Mouse (Mus musculus) frontal cortex, adult 2 months (tissue): ENCODE measurements around the gene Gstm1. TPM values are rescaled to one million over a fixed set of nuclear protein-coding genes. Genes with fewer than 3 reads are reported as not detected.
"Not testable (repeated sequence)": the region's sequence is repeated elsewhere in the genome, so short reads cannot be mapped to it uniquely, and the experiment has no call there.

Experiments used
- DNase-seq, 2 experiments: peaks; one replicate each; pipeline ENCODE4 v3.0.0; 2022; ENCODE audit warnings: low spot score in 1 of 2; ENCODE audit errors: extremely low spot score in 1 of 2
- polyA plus RNA-seq: library from polyadenylated mRNA; depleted of rRNA; stranded (reverse); fragments of >200 nt; gene quantifications from 2 replicates; pipeline ENCODE4 v1.2.3, GENCODE M21; 2012; rRNA removed

Gstm1 gene
- 345 and 428 TPM in 2 replicates for polyA plus RNA-seq

DNA sequence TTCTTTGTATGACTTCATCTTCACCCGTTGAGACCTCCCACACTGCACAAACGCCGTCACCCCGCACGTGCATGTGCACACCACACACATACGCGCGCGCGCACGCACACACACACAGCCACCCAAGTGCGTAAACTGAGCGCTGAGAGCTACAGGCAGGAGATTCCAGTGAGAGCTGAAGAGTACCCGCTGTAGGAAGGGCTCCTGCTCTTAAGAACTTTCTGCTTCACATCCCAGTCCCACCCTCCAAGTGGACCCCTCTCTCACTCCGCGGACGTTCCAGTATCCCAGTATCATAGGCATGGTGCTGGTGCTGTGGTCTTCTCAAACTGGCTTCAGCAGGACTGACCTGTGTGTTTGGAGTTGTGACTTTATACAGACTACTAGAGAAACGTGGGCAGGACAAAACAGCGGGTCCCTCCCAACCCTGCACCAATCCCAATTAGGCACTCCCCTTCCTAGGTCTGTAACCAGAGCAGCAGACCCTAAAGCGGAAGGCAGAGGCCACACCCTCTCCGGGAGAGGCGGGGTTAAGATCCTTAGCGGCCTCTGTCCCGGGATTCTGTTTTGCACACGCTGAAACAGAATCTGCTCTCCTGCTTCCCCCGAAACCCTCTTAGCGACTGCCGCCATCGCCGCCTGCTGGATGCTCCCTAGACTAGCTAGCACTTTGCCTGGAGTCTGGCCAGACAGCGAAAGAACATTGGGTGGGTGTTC is at the start of gene Gstm1:
TSS of gene Gstm1 (minus strand) at position 501 of the 717 bp plus-strand sequence.
- DNase-seq = peak; percentile 89 to 97

DNA sequence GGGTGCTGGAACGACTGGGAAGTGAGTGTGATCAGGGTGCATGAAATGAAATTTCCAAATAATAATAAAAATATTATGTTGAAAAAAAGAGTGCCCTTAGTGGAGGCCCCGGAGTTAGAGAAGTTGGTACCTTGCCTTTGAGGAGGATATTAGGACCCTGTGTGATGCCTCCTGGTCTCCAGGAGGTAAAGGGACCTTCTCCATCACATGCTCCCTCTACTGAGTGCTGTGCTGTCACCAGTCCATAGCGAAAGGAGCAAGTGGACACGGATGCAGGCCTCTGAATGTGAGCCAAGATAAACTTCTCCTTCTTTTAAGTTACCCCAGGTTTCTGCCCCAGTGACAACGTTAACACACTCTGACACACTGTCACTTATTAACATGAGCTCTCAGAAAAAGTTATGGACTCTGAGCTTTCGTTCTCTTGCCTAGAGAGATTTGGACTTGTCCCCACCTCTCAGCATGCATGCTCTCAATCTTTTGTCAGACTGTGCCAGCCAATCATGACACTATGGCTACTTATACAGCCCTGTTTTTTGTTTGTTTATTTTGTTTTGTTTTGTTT is 49.7 kb upstream of the Gstm1 start:
- DNase-seq = no peak

DNA sequence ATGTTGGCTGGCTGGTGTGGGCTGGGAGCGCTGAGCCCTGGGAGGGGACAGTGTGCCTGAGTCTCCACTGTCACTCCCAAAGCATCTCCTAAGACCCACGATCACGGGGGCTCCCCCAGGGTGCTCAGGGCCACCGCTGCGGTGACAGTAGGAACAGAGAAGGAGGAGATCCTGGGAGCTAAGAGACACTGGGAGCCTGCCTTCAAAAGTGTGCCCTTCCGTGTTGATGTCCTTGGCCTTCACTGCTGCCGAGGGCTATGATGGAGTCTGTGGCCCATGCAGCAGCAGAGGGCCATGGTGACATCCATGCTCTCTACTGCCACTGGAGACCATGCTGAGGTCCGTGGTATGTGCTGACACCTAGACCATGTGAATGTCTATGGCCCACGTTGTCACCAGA is 47.8 kb upstream of the Gstm1 start:
- DNase-seq = no peak

DNA sequence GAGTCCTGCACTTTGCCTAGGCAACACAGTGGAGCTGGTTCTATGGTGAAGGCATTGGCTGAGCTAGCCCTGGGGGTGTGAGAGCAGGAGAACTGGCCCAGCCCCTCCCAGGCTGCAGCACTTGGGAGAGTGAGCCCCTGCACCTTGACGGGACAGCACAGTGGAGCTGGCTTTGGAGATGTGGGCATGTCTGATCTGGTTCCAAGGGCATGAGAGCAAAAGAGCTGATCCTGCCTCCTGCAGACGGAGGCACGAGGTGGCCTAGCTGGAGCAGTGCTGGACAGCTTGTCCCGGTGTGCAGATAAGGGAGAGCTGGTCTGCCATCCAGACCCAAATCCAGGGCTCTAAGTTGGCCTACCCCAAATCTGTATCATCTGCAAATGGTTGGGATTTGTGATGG is 46.9 kb upstream of the Gstm1 start:
- no peak for DNase-seq

DNA sequence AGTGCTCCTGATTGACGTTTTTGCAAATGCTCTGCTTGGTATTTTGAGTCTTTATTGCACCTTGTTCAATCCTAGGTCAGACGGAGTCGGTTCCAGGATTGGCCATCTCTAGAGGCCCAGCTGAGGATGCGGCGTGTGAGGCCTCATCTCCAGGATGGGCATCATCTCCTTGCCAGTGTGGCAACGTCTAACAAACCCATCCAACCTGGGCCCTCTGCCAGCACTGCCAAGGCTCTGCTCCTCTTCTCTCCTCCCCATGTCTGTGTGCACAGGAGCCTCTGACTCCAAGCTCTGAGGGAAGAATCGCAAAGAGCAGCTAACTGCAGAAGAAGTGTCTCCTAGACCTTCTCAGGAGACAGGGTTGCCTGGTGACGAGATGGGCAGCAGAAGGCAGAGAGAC is 44.9 kb upstream of the Gstm1 start:
- no peak for DNase-seq

DNA sequence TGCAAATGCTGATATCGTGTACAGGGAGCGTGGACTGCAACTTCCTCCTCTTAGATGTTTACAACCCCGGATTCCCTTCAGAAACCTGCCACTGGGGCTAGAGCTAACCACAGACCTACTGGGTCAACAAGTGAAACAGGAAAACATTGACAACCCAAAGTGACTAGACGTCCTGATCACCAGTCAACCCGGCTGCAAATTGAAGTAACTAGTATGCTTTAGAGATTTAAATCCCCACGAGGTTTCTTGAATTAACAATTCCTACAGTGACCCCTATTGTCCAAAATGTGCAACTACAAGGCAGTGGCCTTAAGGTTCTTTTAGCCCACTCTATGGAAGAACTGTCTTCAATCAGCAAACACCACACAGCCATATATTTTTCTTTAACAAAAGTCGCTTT is 43.6 kb upstream of the Gstm1 start:
- peak in 1 of 2 experiments; percentile 86 for DNase-seq

DNA sequence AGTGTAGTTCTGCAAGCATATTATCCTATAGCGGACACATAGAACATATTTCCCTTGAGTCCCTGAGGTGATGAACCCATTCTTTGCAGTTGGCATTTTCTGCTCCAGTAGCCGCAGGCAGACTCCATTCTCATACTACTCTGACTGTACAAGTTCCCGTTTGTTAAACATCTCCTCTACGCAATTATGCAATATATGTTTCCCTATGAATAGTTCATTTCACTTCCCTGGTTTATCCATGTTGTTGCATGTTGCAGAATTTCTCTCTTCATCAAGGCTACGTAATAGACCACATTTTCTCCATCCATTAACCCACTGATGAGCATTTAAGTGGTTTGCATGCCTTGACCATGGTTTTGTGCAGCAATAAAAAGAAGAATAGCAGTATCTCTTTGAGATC is 32.7 kb upstream of the Gstm1 start:
- DNase-seq = no peak

DNA sequence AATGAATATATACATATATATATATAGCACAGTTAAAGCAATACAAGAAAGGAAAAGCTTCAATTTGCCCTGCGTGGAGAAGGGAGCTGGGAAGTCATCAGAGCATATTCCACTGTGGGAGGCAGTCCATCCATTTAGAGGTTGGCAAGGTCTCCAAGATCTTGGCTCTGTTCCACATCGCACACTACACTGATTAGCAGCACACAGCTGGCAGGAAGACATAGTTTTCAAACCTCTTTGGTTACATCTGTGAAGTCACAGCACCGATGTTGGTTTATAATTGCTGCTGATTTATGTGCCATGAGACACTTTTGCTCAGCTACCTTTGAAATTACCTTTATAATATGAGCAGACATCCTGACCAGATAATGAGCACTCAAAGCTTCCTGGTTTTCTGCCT is 30.5 kb upstream of the Gstm1 start:
- no peak for DNase-seq

DNA sequence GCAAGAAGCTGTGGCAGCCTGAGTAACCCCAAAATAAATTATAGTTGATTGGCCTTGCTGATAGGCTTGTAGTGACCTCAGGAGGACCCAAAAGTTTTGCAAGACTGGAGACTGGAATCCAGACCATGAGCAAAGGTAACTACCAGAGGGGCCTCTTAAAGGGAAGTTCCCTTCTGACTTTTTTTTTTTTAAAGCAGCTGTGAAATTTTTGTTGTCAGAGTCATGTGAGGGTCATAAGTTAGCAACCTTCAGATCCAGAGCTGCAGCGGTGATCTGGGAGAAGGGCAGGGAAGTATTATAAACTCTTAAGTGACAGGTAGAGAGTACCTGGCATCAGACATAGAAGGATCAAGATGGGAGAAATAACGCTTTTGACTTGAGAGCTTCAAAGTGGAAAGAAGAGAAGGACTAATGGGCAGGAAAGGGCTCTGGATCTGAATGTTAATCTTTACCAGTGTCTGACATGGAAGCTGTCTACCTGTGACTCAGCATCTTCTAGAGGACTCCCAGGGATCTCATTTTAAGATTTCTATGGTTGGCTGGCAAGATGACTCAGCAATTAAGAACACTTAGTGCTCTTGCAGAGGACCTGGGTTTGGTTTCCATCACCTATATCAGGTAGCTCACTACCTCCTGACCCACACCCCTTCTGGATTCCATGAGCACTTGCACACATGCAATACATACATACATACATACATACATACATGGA is 29.3 kb upstream of the Gstm1 start:
- no peak for DNase-seq

DNA sequence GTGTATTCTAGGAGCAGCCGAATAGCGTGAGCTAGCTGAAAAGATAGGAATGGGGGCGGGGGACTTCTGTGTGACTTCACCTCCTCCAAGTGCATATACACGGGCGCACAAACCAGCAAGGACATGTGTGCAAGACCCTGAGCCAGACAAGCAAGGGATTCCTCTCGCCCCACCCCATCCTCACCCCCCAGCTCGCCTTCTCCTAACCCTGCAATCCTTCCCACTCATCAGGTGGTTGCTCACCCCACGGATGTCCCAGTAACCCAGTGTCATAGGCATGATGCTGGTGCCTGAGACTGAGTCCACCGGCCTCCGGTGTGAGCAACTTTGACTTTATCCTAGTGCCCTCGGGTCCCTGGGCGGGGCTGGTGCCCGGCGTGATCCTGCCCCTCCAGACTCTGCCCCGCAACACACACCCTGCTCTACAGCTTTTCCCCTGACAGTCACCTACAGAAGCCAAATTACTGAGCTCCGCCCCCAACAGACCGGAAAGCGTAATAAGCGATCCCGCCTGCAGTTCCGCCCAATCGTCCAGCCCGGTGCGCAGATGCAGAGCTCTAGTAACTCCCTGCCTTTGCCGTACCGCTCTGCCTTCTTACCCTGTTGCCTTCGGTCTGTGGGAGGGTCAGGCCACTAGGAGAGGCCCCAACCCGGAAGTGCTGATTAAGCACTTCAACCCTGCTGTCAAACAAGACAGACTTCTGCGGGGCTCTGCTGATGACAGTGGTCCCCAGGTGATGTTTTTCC is 26.8 kb upstream of the Gstm1 start, which contains the start of gene Gstm4:
TSS of gene Gstm4 (minus strand) at position 501 of the 747 bp plus-strand sequence.
- DNase-seq = peak; percentile 78 to 90

DNA sequence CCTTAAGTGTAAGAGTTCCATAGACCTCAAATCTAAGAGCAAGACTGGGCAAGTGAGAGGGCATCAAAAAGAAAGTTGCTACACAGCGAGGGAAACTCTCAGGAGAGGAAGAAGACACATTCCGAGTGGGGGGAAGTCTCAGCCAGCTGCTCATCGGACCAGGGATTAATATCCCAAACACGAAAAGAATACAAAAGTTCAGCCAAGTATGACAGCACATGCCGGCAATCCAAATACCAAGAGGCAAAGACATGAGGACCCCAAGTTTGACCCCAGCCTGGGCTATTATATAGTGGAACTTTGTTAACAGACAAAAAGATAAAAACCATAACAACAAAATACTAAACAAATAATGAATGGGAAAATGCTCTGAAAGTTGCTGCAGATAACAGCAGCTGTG is 15.4 kb upstream of the Gstm1 start:
- DNase-seq = no peak

DNA sequence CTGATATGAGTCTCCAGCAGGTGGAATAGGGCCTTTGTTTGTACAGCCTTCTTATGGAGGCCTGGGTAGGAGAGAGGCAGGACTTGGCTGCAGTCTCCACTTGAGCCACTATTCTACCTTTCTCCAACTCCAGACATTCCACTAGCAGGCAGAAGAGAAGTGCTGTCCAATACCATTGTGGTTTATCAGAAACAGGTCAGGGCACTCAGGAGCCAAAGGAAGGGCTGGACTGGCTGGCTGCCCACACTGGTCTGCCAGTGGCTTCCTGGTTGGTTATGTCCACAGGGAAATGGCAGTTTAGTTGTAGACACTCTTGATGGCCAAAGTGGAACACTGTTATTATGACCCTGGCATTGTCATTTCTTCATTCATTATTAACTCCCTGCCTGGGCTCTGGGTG is 14.3 kb upstream of the Gstm1 start:
- DNase-seq = no peak

DNA sequence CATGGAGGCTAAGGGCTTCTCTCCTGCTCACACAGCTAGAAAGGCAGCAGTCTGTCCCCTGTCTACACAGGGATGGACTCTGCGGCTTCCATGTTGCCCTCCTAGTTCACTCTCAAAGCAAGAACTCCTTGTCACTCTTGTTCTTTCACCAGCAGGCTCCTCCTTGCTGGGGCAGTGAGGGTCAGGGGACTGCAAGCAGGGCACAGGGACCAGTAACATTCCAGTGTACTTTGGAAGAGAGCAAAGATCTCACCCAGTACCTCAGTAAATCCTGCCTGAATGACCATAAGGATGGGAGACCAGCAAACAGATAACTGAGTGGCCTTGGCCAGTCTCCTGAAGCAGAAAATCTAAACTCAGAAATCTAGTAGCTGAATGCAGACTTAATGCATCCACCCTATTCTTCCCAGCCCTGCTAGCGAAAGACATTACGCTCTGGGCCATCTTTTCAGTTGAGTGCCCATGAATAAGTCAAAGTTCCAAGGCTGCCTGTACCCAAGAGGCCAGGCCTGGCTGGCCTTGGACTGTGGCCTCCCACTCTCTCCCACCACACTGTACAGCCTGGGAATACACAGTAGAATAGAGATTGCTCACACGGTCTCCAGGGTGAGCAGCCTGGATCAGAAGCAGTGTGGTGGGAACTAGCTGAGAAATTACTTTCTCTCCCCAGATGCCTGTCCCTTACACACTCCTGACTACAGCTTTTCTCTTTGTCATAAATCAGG is 11.0 kb upstream of the Gstm1 start:
- no peak for DNase-seq

DNA sequence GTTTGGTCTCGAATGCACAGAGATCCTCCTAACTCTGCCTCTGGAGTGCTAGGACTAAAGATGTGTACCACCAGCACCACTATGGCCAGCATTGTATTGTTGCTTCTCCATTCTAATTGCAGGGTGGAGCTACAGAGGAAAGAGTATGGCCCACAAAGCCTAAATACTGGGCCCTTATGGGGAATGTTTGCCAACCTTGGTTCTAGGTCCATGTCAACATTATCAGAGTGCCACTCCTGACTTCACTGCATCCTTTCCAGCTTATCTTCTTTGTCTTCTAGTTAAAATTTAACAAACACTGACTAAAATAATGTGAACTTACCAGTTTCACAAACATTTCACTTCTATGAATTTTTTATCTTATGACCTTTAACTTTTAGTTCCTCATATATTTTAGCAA is 8.8 kb upstream of the Gstm1 start:
- DNase-seq = no peak

DNA sequence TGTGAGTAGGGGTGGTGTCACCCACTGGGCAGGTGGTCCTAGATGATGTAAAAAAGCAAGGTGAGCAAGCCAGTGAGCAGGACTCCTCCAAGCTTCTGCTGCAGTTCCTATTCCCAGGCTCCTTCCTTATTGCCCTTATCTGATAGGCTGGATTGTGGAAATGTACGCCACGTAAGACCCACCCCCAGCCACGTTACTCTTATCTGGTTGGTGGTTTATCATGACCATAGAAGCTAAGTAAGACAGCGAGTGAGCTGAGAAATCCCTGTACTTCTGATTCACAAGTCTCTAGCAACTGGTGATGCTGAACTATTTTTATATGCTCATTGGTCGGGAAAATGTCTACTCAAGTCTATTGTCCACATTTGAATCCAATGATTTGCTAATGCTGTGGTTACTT is 8.3 kb upstream of the Gstm1 start:
- DNase-seq = peak in 1 of 2 experiments; percentile 32

DNA sequence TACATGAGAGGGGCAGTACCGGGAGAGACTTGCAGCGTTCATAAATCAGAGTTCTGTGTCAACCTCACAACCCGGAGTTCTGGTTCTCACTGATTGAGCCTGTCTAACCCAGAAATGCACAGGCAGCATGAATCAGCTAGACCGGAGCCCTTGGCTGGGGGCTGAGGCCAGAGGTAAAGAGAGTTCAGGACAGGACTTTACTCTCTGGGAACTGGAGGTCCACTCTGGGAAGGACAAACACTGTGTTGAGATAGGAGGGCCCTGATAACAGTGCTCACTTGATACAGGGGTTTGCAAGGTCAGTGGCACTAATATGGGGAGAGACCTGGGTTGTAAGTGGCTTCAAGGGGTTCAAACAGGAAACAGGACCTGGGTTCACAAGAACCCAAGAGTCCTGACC is 7.5 kb upstream of the Gstm1 start:
- no peak for DNase-seq

DNA sequence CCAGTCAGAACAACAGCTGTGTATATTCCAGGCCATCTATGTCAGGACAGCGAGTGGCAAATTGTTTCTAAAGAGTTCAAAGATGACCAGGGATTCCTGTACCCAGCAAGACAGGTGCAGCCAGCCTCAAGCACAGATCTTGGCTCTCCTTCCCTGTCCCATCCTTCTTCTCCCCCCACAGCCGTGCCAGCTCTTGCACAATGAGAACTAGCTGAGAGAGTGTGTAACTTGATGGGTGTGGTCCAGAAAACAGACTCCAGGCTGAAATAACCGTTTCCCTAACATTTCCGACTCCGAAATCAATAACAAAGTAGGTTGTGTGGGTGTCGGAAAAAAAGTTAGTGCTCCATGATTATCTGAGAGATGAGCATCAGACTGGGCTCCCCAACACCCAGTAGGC is 4.9 kb upstream of the Gstm1 start:
- no peak for DNase-seq

DNA sequence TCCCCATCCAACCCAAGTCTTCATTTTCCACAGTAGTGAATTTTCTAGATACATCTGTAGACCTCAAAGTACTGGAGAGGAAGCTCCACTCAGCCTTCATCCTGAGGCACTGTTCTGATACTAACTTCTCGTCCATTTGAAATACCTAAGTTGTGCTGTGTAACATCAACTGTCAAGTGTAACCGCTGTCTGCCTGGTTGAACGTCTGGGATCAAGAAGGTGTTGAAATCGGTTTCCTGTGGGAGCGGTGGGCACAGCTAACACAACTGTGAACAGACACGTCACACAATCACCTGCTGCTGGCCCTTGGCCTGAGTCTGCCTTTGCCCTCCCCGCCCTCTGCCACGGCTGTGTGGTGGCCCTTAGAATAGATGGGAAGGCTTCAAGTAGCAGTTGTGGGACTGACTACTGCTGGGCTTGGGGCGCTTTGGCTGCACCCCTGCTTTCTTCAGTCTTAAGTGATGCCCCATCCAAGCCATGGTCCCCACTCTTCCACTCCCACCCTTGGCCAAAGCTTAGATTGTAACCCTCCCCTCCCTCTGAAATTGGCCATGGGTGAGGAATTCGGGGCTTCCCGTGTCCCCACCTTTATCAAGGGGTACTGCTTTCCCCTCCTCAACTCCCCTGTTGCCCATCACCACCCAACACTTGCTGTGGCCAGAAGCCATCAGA is 2.7 kb upstream of the Gstm1 start:
- not testable (repeated sequence) for DNase-seq

DNA sequence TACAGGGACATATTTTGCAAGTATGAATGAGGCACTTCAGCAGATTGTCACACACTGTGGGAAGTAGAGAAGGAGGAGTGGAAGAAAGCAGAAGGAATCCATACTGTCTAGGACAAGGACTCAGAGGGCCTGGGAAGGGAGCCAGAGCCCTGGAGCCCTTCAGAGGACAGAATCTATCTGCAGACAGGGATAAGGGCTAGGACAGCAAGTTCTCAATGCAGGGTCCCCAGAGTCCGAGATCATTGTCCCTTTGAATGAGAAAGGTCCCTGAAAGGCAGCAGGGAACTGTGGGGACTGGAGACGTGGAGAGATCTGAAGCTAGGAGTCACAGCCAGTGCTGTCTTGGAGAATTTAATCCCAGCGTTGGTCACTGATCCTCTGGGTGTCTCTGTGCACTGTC is 1.5 kb upstream of the Gstm1 start:
- not testable (repeated sequence) for DNase-seq
